Mouse (Mus musculus): ENCODE data around the gene Luc7l.
"Not testable (repeated sequence)": the region's sequence is repeated elsewhere in the genome, so short reads cannot be mapped to it uniquely, and the experiment has no call there.

Gene Luc7l

GRCm38 (mm10) chr17:26255313-26255712 is 2.6 kb downstream of the Luc7l start:
- no peak for DNase-seq

DNA sequence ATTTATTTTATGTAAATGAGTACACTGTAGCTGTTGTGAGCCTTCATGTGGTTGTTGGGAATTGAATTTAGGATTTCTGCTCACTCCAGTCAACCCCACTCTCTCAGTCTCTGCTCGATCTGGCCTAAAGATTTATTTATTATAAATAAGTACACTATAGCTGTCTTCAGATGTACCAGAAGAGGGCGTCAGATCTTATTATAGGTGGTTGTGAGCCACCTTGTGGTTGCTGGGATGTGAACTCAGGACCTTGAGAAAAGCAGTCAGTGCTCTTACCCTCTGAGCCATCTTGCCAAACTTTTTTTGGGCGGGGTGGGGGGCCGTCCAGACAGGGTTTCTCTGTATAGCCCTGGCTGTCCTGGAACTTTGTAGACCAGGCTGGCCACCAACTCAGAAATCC is 9.1 kb downstream of the Luc7l start:
- no peak for DNase-seq

DNA sequence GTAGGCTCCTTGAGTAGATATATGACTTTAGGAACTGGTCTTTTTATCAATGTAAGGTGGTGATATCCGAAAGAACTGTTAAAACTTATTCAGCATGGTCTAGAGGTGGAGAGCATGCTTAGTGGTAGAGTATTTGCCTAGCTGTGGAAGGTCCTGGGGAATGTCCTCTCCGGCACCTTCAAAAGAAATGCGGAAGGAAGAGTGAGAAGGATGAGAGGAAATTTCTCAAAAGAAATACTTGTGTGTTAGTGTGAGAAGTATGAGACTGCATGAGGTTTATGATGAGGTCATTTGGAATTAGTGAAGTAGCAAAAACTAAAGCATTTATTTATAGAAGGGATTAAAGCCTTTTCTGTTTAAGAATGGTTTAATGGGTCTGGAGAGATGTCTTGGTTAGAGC is 9.7 kb downstream of the Luc7l start:
- no peak for DNase-seq

- DNase-seq, result no peak
Observed at GRCm38 (mm10) chr17:26268851-26269250, 16.2 kb downstream of the Luc7l start.

DNA sequence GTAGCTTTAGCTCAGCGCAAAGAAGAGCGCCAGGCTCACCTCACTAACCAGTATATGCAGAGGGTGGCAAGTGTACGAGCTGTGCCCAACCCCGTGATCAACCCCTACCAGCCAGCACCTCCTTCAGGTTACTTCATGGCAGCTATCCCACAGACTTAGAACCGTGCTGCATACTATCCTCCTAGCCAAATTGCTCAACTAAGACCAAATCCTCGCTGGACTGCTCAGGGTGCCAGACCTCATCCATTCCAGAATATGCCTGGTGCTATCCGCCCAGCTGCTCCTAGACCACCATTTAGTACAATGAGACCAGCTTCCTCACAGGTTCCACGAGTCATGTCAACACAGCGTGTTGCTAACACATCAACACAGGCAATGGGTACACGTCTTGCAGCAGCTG is 16.9 kb downstream of the Luc7l start:
- DNase-seq, result not testable (repeated sequence)

GRCm38 (mm10) chr17:26272586-26272985 is 19.9 kb downstream of the Luc7l start:
- no peak for DNase-seq

DNA sequence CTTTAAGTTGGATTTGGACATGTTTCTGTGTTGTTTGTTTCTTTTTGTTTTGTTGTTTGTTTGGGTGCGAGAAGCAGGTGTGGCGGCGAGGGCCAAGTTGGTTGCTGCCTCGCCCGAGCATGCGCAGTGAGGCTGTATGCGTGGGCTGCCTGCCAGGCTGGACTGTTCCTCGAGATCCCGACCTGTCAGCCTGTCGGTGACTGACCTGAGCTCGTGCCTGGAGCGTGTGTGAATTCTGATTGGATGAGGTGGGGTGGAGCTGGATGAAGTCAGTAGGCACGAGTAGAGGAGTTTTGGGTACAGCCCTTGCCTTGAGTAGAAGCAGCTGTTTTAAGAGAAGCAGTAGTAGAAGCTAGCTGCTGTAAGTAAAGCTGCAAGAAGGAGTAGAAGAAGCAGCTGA is 23.2 kb downstream of the Luc7l start:
- DNase-seq, result peak; percentile 19

GRCm38 (mm10) chr17:26276711-26277110 is 24.0 kb downstream of the Luc7l start:
- peak; percentile 19 for DNase-seq

DNA sequence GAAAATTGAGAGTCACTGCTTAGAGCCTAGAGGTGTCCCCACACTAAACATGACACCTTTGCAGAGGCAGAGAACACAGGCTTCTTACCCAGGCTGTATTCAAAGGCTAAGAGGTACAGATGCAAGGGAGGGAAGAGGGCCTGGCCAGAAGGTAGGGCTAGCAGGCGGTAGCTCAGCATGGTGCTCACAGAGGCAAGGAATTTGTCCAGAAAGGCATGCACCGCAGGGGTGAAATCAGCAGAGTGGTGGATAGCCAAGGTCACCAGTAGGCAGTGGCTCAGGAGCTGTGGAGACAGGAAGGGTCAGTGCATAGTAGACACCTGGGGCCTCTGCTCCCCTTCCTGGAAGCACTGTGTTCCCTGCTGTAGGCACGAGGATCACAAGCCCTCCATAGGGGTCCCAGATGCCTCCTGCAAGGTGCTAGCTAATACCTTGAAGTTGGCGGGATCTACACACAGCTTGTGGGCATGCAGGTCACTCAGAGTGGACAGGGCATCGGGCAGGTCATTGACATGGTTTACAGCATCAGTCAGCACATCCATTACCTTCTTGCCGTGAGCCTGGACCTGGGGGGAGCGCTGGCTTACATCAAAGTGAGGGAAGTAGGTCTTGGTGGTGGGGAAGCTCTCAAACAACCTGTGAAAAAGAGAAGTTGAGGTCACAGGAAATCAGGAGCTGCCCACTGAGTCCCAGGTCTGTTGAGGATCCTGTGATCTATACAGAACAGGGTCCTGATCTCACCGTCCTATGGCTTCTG is 33.7 kb downstream of the Luc7l start:
- no peak for DNase-seq

GRCm38 (mm10) chr17:26289475-26289874 is 36.8 kb downstream of the Luc7l start:
- no peak for DNase-seq

- DNase-seq, result not testable (repeated sequence)
Observed at GRCm38 (mm10) chr17:26298318-26298717, 45.6 kb downstream of the Luc7l start.

- peak; percentile 71 for DNase-seq
Observed at GRCm38 (mm10) chr17:26314291-26314690, 61.6 kb downstream of the Luc7l start.

- DNase-seq, result peak; percentile 57
Observed at GRCm38 (mm10) chr17:26315474-26315873, 62.8 kb downstream of the Luc7l start.

DNA sequence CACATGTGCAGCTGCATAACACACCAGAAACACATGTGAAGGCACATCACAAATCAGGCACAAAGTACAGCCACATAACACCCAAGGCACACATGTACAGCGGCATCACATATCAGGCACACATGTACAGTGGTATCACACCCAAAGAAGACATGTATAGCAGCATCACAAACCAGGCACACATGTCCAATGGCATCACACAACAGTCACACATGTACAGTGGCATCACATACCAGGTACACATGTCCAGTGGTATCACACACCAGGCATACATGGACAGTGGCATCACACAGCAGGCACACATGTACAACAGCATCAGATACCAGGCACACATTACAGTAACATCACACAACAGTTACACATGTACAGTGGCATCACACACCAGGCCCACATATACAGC is 65.7 kb downstream of the Luc7l start:
- no peak for DNase-seq

Measured in kidney, adult 11 months (tissue).